Mouse (Mus musculus) erythroid progenitor cell, adult 5-6 weeks (primary cell): ENCODE results near the gene Stam2. TPM values are rescaled to one million over a fixed set of nuclear protein-coding genes. Genes with fewer than 3 reads are reported as not detected.

ENCODE experiments used
- ATAC-seq: replicated peaks from 2 replicates; pipeline ENCODE4 v1.8.0; 2016; ENCODE audit warnings: moderate number of reproducible peaks, mild to moderate bottlenecking, moderate TSS enrichment, inconsistent platforms; ENCODE audit not compliant: poor library complexity, low FRiP score, severe bottlenecking
- total RNA-seq, 2 experiments: library from RNA; stranded (forward) in 1 of 2; stranded (reverse) in 1 of 2; fragments of 150-400 nt in 1 of 2; fragments of 186-747, 209-891 nt in 1 of 2; gene quantifications; 2 replicates each; pipeline versions ENCODE4 v1.2.3 to v1.2.4; 2015 to 2017; ENCODE audit warnings: low replicate concordance in 2 of 2

Stam2 gene
- total RNA-seq, 2 experiments from 2014 or later: 4.2 to 6.0 TPM

DNA sequence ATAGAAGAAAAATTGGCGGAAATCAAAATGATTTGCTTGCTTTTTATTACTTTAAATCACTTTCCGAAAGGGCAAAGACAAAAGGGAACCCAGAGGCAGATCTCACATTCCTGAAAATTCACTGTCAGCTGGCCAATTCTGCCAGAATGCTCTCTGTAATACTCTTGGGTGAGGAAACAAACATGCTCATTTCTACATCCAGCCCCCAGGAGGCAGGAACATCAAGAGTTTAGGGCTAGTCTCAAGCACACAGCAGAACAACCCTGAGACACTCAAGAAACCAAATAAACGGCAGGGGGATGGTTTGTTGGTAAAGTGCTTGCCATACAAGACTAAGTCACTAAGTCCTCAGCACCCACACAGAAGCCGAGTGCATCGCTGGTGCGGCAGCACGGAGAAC, 9.5 kb downstream of the Stam2 start:
- no peak for ATAC-seq

DNA sequence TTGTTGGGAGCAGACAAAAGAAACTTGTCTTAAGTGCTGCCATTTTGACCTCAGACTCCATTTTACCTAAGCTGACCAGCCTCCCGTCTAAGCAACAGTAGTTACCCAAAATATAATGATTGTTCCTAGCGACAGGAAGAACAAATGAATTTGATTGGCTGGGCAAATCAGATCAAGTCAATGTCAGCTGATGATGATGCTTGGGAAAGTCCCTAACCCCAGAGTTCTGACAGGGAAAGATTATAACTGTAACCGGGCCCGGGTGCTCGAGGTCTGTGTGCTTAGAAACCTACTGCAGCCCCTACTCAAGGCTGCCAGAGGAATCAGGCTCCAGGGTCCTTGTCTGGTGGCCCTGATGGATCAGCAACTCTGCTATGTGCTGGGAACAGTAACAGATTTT, 10.1 kb downstream of the Stam2 start:
- no peak for ATAC-seq

DNA sequence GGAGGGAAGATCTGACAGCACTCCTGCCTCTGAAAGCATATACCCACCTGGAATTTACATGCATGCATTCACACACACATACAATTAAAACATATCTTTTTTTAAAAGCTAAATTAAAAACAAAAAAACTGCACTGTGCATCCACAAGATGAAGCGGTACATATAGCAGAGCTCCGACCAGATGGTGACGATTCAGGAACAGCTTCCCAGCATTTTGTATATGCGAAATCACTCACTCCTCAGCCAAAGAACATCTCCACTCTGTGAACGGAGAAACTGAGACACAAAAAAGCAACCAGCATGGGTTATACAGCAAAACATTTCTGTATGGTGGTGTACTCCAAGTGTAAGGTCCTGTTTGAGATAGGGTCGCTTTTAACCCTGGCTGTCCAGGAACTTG, 11.2 kb downstream of the Stam2 start:
- ATAC-seq: no peak

DNA sequence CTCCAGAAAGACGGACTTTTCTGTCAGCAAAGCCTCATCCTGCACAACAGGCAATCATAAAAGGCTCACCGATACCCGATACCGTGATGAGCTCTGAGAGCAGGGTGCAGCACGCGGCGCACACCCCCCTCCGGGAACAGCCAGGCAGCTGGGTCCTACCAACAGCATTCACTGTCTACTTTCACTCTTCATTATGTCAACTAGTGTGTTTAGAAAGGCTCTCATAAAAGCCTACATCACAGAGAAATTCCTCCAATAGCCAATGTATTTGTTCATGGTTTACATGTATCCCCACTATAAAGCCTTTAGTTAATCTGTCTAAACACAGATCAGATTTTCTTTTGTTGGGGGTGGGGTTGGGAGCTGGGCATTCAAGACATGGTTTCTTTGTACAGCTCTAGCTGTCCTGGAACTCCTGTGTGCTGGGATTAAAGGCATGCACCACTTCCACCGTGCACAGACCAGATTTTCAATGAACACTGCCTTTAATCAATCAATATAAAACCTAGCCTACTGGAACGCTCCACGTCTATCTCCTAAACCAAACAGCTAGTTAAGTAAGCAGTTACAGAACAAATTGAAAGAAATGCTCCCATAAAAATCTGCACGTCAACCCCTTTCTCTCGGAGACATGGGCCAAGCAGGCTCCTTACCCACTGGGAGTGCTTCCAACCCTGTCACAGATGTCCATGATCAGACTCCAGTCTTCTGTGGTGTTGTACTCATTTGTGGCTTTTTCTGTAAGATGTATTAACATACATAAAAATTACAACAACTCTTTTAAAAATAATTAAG, 21.7 kb downstream of the Stam2 start:
- ATAC-seq: no peak

DNA sequence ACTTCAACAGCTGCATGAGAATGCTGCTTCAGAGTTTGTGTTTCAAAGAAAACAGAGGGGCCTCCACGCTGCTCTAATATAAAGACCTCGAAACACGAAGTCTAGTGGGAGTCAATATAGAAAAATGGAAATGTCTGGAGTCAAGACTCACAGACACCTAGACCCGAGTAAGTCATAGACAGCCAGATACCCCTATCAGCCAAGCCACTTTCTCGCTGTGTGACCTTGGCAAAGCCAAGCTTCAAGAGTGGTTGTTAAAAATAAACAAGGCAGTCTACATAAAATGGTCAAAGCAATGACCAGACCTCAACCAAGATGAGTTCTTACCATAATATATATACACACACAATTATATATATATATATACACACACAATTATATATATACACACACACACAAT, 25.0 kb downstream of the Stam2 start:
- ATAC-seq: no peak

DNA sequence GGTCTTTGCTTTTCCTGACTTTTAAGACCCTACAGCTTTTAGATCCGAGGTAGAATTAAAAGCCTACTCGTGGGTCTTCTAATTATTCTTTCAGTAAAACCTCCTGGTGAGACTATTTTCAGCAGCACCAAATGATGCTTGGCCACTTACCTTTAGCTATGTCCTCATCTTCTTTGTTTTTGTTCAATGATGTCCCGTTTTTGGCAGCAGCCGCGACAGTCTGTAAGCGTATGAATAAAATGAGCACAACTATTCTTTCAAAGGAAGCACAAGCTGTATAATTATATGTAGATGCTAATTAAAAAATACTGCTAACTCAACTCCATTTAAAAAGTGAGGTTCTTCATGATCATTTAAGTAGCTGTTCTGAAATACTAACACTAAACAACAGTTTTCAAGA, 26.5 kb downstream of the Stam2 start:
- no peak for ATAC-seq

DNA sequence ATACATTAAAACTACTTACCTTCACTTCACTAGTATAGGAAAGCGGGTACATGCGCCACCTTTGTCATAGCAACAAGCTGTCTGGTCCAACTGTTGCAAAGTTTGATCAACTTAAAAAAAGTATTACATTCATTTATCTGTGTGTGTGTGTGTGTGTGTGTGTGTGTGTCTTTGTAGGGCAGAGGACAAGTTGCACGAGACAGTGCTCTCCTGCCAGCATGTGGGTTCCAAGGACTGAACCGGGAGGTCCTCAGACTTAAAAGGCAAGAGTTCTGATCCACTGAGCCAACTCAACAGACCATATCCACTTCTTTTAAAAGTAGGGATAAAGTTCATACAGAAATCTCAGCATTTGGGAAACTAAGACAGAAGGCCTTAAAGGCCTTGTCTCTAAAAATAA, 28.0 kb downstream of the Stam2 start:
- no peak for ATAC-seq

DNA sequence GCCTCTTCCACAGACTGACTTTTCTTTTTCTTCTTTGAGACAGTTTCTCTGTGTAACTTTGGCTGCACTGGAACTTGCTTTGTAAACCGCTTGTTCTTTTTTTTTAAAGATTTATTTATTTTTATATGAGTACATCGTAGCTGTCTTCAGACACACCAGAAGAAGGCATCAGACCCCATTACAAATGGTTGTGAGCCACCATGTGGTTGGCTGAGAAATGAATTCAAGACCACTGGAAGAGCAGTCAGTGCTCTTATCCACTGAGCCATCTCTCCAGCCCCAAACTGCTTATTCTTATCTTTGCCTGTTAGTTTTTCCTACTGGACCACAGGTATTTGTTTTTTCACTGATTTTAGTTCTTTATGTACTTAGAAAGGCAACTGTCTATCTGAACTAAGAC, 31.3 kb downstream of the Stam2 start:
- no peak for ATAC-seq

DNA sequence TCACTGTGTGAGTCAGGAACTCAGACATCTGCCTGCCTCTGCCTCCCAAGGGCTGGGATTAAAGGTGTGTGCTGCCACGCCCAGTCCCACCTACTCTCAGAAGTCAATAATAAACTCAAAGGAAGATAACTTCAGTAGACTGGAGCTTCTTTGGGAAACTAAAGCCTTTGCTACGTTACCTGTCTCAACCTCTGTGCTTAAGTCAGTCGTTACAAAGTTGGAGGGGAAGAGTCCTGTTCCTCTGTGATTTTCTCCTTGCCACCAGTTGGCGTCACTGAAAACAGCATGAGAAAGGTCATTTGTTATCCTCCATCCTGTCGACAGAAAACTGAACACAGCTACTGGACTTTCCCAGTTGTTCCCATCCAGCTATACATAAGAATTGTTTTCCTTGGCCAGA, 32.7 kb downstream of the Stam2 start:
- ATAC-seq: no peak

DNA sequence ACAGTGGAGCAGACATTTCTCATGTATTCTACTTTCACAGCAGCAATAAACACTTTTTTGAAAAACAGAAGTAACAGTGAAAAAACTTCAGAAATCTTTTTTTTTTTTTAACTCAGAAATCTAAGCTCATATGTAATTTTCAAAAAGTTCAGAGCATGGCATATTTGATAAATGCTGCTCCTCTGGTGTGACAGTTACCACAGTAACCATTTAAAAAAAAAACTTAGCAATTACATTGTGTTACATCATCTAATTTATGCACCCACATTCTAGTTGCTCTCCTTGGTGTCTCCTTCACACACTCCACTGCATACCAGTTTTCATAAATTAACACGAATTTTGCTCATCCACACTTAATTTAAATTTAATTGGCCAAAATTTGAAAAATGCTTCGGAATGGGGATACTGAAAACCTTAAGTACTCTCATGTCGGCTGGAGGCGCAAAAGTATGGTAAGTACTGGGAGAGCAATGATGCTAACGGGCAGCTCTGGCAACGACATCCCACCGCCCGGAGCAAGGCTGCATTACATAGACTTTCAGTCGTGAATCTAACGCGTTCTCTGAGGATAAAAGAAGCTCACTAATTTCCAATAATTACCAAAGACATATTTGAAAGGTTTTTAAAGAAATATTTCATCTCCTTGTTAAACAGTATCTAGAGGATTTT, 40.6 kb downstream of the Stam2 start:
- ATAC-seq: no peak

DNA sequence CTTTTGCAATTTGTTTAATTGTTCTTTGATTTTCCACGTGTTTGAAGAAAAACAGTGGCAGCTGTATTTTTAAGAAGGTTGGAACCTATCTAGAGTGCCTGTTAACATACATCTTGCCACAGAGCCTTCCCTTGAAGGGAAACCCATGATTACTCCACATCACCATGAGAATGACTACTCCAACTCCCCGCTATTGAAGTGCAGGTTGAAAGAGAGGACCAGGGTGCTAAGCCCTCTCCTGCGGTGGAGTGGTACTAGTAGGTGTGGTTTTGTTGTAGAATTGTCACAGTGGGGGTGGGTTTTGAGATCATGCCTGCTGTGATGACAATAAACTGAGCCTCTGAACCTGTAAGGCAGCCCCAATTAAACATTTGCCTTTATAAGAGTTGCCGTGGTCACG, 41.7 kb downstream of the Stam2 start:
- no peak for ATAC-seq

DNA sequence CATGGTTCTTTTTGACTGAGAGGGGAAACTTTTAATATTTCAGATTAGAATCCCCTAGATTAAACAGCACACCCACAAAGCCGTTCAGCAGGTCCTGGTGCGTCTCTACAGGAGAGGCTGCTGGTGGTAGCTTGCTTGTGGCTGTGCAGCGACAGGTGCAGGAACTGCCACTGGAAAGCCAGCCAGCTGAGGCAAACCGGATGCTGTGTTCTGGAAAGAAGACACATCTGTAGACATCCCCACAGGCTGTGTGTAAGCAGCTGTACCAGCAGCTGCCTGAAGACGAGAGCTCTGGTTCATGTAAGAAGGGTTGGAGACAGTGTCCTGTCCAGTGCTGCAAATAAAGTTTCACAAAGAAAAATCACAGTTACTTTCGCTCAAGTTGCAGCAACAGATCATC, 47.5 kb downstream of the Stam2 start:
- no peak for ATAC-seq

DNA sequence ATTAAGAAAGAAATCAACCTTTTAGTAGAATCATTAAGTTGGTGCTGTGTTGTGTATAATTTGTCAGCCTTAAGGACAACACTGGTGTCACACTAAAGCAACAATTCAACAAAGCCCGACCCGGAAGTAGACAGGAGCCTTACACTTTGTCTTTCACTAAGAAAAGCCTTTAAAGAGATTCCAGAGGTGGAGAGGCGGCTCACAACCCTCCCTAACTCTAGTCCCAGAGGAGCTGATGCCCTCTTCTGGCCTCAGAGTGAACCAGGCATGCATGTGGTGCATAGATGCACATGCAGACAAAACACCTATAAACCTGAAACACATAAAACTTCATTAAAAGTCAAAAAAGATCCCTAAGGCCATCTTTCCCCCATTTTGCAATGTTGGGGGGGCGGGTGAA, 50.3 kb downstream of the Stam2 start:
- no peak for ATAC-seq

DNA sequence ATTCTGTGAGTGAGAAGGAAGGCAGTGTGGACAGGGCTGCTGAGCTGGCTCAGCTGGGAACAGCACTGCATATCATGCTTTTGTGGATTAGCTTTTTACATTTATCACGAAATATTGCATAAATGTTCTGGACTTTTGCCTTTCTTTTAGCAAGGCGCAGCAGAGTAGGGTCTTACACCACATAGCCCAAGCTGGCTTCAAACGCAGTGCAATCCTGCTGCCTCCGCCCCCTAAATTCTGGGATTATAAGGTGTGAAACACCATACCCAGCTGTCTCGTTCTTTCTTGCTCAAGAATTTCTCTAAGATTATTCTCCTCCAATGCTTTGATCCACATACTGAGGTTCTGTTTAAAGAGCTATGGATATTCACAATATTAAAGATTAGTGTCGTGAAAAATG, 55.5 kb downstream of the Stam2 start:
- ATAC-seq: no peak

DNA sequence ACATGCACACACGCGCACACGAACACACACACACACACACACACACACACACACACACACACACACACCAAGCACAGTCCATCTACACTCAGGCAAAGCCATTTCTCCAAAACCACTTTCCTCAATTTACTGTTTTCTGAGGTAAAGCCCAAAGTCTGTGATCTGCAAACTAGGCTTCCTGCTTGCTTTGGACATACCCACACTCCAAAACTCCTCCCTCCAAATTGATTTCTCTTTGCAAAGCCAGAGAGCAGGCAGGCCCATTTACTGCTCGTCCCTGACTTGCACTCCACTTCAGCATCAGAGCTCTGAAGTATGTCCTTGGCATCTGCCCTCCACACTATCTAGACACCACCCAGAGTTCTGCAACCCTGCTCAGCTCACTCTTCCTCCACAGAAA, 64.5 kb downstream of the Stam2 start:
- ATAC-seq: no peak

DNA sequence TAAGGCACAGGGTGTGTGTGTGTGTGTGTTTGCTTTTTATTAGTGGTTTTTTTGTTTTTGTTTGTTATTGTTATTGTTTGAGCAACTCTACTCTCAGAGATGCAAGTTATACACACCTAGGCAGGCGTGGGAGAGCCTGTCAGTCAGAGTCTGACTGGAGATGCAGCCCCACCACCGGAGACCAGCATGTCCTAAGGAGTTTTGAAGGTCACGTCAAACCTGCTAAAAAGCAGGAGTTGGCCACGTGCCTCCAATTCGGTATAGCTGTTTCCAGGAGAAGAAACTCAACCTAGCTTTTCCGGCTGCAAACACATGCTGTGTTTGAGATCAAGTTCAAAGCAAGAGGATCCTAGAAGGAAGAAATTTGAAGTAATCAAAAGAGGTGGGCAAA, 65.2 kb downstream of the Stam2 start:
- no peak for ATAC-seq

DNA sequence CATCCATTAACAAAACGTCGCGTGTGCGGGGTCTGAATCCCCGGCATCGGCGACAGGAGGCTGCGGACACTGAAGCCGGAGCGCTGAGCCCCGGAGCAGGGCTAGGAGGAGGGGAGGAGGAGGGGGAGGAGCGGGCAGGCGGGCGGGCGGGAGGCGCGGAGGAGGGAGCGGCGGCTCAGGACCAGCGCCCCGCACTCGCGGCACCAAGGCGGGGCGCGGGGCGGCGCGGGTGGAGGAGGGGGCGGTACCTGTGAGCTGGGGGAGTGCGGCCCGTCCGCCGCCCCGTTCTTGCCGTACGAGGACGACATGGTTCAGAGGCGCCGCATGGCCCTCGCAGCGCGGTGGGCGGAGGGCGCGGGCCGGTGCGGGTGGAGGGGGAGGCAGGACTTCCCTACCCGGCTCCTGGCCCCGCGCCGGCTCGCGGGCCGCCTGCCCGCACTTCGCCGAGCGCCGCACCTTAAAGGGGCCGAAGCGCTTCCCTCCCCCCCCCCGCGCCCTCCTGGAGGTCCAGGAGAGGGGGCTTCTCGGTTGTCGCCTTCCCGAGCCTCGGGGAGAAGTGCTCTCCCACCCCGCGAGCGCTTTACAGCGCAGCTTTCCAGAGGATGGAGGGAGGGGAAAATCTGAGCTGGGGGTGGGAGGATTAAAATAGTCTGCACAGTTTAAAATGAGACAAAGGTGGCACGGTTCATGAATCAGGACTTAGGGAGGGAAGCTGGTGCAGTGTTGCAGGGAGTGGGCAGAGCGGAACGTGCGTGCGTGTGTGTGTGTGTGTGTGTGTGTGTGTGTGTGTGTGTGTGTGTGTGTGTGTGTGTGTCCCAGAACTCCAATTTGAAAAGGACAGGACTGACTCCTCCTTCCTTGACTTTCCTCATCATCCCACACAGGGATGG, 65.8 kb downstream of the Stam2 start, which contains the start of gene Cacnb4:
Gene Cacnb4, minus strand, starts transcription at position 809 of the 890 bp plus-strand sequence.
- ATAC-seq: no peak

DNA sequence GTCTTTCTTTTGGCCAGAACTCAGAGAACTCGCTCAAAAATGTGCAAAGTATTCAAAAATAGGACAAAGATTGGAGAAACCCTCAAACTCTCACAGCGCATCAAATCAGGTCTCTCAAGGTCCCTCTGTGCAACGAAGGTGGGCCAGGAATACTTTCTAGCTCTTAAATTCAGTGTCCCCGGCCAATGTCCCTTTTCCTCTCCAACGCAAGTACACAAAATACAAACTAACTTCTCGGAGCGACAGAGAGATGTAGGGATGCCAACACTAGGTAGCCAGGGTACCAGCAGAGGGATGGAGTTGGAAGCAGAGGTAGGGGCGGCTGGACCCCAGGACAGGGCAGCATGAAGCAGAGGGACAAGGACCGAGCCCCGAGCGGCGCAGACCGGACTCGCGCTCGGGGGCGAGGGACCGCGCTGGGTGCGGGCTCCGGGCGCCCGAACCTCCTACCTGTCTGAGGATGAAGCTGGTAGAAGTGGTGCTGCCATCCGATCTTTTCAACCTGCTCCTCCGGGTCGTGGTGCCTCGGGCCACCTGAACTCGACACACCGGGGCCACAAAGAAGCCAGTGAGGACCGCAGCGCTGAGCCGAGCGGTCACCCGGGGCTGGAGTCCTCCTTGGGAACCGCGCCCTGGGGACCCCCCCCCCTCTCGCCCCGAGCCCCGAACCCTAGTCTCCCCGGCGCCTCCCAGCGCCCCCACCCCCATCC, 66.6 kb downstream of the Stam2 start:
- no peak for ATAC-seq

DNA sequence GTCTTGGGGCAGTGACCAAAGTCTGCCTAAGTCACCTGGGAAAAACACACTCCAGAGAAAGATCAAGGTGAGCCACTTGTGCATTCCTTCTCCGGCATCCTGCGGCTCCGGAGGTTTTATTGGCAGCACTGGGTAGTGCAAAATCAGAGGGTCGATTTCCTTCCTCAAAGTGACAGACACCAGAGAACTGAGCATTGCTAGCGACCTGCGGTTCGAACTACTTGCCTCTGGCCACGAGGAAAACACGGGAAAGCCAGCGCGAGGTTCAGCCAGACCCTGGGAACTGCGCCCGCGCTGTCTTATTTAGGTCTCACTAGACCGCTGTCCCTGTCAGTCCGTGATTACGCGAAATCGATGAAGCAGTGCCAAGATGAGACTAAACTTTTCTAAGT, 67.2 kb downstream of the Stam2 start:
- no peak for ATAC-seq

DNA sequence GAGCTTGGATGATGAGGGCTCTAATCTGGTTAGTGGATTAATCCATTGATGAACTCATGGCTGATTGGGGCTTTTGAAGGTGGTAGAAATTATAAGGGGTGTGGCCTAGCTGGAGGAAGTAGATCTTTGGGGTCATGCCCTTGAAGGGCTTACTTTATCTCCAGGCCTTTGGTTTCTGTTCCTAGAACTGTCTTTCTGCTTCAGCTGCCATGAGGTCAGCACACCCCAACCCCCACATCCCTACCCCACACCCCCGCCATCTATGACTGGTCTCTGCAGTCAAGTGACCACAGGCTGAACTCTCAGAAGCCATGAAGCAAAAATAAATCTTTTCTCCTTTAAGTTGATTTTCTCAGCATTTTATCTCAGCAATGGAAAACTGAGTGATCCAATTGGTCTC, 68.9 kb downstream of the Stam2 start:
- ATAC-seq: no peak
